Mouse (Mus musculus) embryonic facial prominence, embryonic 14.5 days (tissue): ENCODE measurements at regions not wholly inside any gene's neighbourhood (a gene's known extent, or its start where the extent isn't known, plus 50 kb on each side); places are given as distances from the start of the nearest gene placed in this dataset.

Experiments used
- ATAC-seq: fragments of 200-750 bp; cut with Nextera tagmentation; 2 replicates; pipeline ENCODE4 v1.8.0; 2017; ENCODE audit warnings: low read depth, moderate number of reproducible peaks, moderate TSS enrichment
- DNase-seq: peaks from one replicate; pipeline ENCODE4 v3.0.0-alpha.2; 2015; ENCODE audit warnings: low spot score
- H3K27ac ChIP-seq: fragments of 300-500 bp; sonication (generic); replicated peaks from 2 replicates; pipeline ENCODE4 v1.5.1; 2014; ENCODE audit warnings: low read depth, mild to moderate bottlenecking, low read length, moderate library complexity
- H3K27me3 ChIP-seq: fragments of 300-500 bp; sonication (generic); replicated peaks from 2 replicates; pipeline ENCODE4 v1.6.1; 2014; ENCODE audit warnings: low read length; ENCODE audit not compliant: control insufficient read depth, insufficient read depth
- H3K36me3 ChIP-seq: fragments of 300-500 bp; sonication (generic); 2 replicates; pipeline ENCODE4 v1.6.1; 2014; ENCODE audit warnings: low read length, mixed read lengths; ENCODE audit not compliant: control insufficient read depth, insufficient read depth
- H3K4me1 ChIP-seq: fragments of 300-500 bp; sonication (generic); 2 replicates; pipeline ENCODE4 v1.6.1; 2014; ENCODE audit warnings: antibody characterized with exemption, low read length; ENCODE audit not compliant: control insufficient read depth, insufficient read depth
- H3K4me2 ChIP-seq: fragments of 300-500 bp; sonication (generic); 2 replicates; pipeline ENCODE4 v1.6.1; 2014; ENCODE audit warnings: low read depth, mild to moderate bottlenecking, low read length, moderate library complexity, mixed read lengths
- H3K4me3 ChIP-seq: fragments of 300-500 bp; sonication (generic); 2 replicates; pipeline ENCODE4 v1.5.1; 2014; ENCODE audit warnings: low read depth, mild to moderate bottlenecking, low read length
- H3K9ac ChIP-seq: fragments of 300-500 bp; sonication (generic); 2 replicates; pipeline ENCODE4 v1.6.1; 2014; ENCODE audit warnings: low read depth, mild to moderate bottlenecking, low read length, moderate library complexity, mixed read lengths
- H3K9me3 ChIP-seq: fragments of 300-500 bp; sonication (generic); 2 replicates; pipeline ENCODE4 v1.6.1; 2016; ENCODE audit warnings: low read length; ENCODE audit not compliant: control insufficient read depth
- WGBS: fragments of 180-500 bp; shearing (Covaris S2); extraction: QIAGEN DNeasy Blood & Tissue Kit; methylation state at CpG from one replicate; pipeline ENCODE4 v1.1.7; 2014; 5-methylcytosine and 5-hydroxymethylcytosine counted together

DNA sequence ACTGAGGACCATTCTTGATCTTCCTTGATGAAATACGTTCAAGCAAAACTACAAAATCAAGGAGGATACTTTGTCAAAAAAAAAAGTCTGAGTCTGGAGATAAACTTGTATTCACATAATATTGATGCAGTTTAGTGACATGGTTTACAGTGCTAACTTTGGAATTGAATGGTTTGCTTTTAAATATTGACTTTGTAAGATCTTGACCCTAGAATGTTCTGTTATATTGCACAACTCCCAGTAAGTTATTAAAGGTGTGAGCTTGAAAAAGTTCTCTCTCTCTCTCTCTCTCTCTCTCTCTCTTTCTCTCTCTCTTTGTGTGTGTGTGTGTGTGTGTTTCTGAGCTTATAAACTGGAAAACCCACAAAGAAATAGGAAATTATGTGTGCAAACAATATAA, 186.9 kb upstream of the Bdnf start:
- 82% methylated on average over 1 of the region's 1 CpGs for WGBS
- Histone ChIP-seq H3K4me1 (no peaks in the 10 kb centered on the region), H3K4me2 (no peak overlapping the region), H3K9me3 (0 out of 2 replicates have a peak, but pooled peaks cover 6% of the 10 kb centered on the region), H3K36me3 (no peaks in the 10 kb centered on the region), H3K4me3 (no peak overlapping the region), H3K27me3 (no peaks in the 10 kb centered on the region), H3K9ac (no peak overlapping the region), H3K27ac (no peak overlapping the region)
- ATAC-seq: no peak
- no peak for DNase-seq

DNA sequence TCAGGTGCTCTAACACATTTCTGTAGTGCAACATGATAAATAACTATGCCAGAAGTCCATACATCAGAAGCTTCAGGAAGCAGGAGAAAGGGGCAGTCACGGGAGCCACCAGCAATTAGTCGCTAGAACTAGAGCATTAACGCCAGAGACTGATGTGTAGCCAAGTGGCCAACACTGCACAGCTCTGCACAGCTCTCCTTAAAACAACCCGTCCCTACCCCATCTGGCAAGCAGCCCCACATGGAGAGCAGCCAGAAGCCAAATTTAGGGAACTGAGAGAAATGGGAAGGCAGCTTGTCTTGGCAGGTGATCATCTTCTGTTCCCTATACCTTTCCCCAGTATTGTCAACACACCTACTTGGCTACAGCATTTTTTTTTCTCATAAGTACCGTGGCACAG, 172.3 kb upstream of the Bdnf start:
- Histone ChIP-seq H3K27ac (no peak overlapping the region), H3K9ac (no peak overlapping the region), H3K36me3 (no peaks in the 10 kb centered on the region), H3K27me3 (no peaks in the 10 kb centered on the region), H3K4me1 (peaks cover 4% of the 10 kb centered on the region; the same call in 1 of the 2 replicates), H3K4me2 (no peak overlapping the region), H3K4me3 (no peak overlapping the region), H3K9me3 (no peaks in the 10 kb centered on the region)
- WGBS: 47% methylated on average over 5 of the region's 5 CpGs
- ATAC-seq (peak; percentile 33; the same call in 1 of the 2 replicates), DNase-seq (peak; percentile 24)

DNA sequence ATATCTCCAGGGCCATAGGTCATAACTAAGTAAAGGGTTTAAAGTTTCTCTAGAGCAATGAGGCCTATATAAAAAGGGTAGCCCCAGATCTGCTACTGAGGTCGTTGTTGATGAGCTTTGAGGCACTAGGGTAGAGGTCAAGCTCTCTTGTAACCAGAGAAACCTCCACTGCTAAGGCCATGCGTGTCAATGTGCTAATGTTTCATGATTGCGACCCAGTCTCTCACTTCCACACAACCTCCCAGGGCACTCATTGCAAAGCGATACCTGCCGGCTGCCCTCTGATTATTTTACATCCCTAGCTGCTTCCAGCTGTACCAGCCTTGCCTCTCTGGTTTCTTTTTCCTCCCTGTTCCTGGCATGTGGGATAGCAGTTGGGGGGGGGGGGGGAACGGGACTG, 169.6 kb upstream of the Bdnf start:
- H3K27me3 ChIP-seq: no peaks in the 10 kb centered on the region
- H3K4me3 ChIP-seq: no peak overlapping the region
- DNase-seq (no peak), ATAC-seq (no peak)
- WGBS: 17% methylated on average over 6 of the region's 6 CpGs
- H3K9me3 ChIP-seq: no peaks in the 10 kb centered on the region
- H3K4me2 ChIP-seq: no peak overlapping the region
- H3K36me3 ChIP-seq: no peaks in the 10 kb centered on the region
- no peak overlapping the region for H3K9ac ChIP-seq
- H3K4me1 ChIP-seq: peaks cover 4% of the 10 kb centered on the region; the same call in 1 of the 2 replicates
- H3K27ac ChIP-seq: no peak overlapping the region

DNA sequence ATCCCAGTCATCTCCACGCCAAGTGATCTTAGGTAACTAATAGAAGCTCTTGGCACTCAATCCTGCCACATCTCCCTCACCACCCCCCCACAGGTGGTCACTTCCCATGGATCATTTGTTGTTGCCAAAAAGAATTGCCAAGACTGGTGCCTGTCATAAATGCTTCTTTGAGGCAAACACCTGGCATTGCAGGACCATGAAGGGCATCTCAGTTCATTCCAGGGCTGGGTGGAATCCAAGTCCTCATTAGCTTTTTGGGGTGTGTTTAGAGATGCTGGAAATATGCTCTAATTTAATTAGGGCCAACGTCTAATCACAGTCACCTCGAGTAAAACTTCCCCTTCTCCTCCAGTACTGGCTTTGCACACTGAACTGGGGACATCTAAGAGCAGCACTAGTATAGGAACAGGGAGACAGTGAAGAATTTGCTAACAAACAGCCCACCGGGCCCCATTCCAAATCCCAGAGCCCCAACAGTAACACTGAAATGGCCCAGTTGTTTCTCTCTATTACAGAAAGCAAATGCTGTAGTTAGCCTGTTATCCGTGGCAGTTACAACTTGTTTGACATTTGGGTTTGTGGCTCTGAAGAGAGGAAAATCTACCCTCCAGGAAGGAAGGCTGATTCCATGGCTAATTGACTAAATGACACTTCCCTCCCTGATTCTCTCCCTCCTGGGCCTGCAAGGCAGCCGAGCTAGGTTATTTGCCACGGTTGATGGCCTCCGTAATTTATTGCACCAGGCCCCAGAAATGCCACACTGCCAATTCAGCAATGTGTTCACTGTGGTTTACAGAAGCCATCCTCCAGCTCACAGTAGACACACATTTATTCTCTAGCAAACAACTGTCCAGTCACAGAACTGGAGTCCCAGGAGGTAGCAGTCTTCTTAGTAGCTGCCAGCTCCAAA, 164.2 kb upstream of the Bdnf start:
- no peak overlapping the region for H3K27ac ChIP-seq
- H3K27me3 ChIP-seq: no peaks in the 10 kb centered on the region
- no peaks in the 10 kb centered on the region for H3K9me3 ChIP-seq
- peak; percentile 20 for DNase-seq
- H3K4me1 ChIP-seq: peaks cover 5% of the 10 kb centered on the region; the same call in 1 of the 2 replicates
- 41% methylated on average over 8 of the region's 8 CpGs for WGBS
- H3K4me2 ChIP-seq: no peak overlapping the region
- H3K36me3 ChIP-seq: no peaks in the 10 kb centered on the region
- H3K4me3 ChIP-seq: no peak overlapping the region
- H3K9ac ChIP-seq: no peak overlapping the region
- ATAC-seq: peak; percentile 55; the same call in 1 of the 2 replicates

DNA sequence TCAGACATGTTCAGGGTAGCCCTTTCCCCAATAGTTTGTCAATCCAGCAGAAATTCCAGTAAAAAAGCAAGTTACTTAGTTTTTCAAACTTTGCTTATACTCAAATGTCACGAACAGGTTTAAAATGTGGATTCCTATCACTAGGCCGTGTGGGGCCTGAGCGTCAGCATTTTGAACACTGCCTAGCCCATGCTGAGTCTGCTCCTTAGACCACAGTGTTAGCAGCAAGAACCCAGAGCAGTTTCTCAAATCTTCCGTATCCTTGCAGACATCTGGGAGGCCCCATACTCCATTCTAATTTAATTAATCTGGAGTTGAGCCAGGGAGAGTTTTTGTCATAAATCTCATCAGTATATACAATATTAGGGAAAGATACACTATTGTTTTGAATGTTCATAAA, 163.4 kb upstream of the Bdnf start:
- H3K27ac ChIP-seq: no peak overlapping the region
- DNase-seq: no peak

DNA sequence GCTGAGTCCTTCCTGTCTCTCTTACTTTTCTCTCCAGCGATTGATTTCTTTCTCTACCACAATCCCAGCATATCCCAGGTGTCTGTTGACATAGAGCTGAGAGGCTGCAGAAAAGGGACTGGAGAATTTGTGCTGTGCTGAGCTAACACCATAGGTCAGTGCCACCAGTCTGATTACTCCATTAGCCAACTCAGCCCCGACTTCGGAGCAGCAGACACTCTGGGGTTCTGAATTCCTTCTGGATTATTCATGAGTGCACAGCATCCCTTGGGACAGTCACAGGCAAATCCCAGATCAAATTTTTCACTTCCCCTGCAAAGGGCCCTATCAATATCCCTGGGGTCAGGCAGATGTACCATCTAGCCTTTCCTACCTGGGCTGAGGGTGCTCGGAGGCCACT, 155.2 kb upstream of the Bdnf start:
- H3K4me3 ChIP-seq: no peak overlapping the region
- no peaks in the 10 kb centered on the region for H3K9me3 ChIP-seq
- H3K27me3 ChIP-seq: no peaks in the 10 kb centered on the region
- WGBS: 64% methylated on average over 4 of the region's 4 CpGs
- DNase-seq: no peak
- H3K9ac ChIP-seq: no peak overlapping the region
- no peaks in the 10 kb centered on the region for H3K4me1 ChIP-seq
- ATAC-seq: no peak
- no peaks in the 10 kb centered on the region for H3K36me3 ChIP-seq
- no peak overlapping the region for H3K4me2 ChIP-seq
- H3K27ac ChIP-seq: no peak overlapping the region

More for the DNA sequence above, 163.4 kb upstream of the Bdnf start:
- H3K4me3 ChIP-seq: no peak overlapping the region
- no peak overlapping the region for H3K4me2 ChIP-seq
- 77% methylated on average over 4 of the region's 4 CpGs for WGBS
- peaks cover 5% of the 10 kb centered on the region; the same call in 1 of the 2 replicates for H3K4me1 ChIP-seq
- H3K27me3 ChIP-seq: no peaks in the 10 kb centered on the region
- ATAC-seq: no peak
- no peak overlapping the region for H3K9ac ChIP-seq
- no peaks in the 10 kb centered on the region for H3K36me3 ChIP-seq
- H3K9me3 ChIP-seq: no peaks in the 10 kb centered on the region

- Histone ChIP-seq H3K9me3 (no peaks in the 10 kb centered on the region), H3K4me2 (no peak overlapping the region), H3K36me3 (no peaks in the 10 kb centered on the region), H3K4me3 (no peak overlapping the region), H3K4me1 (no peaks in the 10 kb centered on the region), H3K27ac (no peak overlapping the region), H3K9ac (no peak overlapping the region), H3K27me3 (no peaks in the 10 kb centered on the region)
- ATAC-seq (no peak), DNase-seq (no peak)
- WGBS: 77% methylated on average over 3 of the region's 3 CpGs
Observed at GRCm38 (mm10) chr2:109520471-109520870, 154.0 kb upstream of the Bdnf start.

DNA sequence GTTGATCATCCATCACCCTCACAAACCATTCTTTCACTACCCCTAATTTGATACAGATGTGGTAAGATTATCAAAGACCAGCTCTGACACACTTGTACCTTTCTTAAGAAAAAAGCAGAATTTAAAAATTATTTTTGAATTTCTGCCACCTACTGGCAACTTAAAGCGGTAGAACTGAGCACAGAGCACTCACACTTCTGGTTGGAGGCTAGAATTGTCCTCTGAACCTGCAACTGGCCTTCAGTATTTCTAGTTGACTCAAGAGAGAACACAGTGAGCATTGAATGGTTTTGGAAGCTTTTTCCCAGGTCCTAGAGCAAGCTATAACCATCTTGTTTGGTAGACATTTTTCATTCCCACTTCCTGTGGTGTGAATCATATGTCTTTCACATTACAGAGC, 135.0 kb upstream of the Bdnf start:
- DNase-seq: no peak
- Histone ChIP-seq H3K4me2 (no peak overlapping the region), H3K27ac (no peak overlapping the region), H3K27me3 (no peaks in the 10 kb centered on the region), H3K9ac (no peak overlapping the region), H3K4me1 (no peaks in the 10 kb centered on the region), H3K36me3 (no peaks in the 10 kb centered on the region), H3K4me3 (no peak overlapping the region), H3K9me3 (no peaks in the 10 kb centered on the region)
- WGBS: 60% methylated on average over 1 of the region's 1 CpGs
- ATAC-seq: no peak
